Mouse (Mus musculus): ENCODE results near the gene Bsdc1.
"Not testable (repeated sequence)": the region's sequence is repeated elsewhere in the genome, so short reads cannot be mapped to it uniquely, and the experiment has no call there.

- not testable (repeated sequence) for TF ChIP-seq TCF3 (IDR thresholded peaks at IDR 0.05; ENCODE audit: insufficient read length, low read depth); MYOG (IDR thresholded peaks at IDR 0.05; ENCODE audit: control insufficient read depth in 1 of 3, insufficient read depth in 1 of 3, insufficient read length in 2 of 3, low read depth in 2 of 3); USF1 (IDR thresholded peaks at IDR 0.05; ENCODE audit: low read depth); POLR2AphosphoS2 (IDR thresholded peaks at IDR 0.05; ENCODE audit: insufficient read length, low read depth); POLR2A (IDR thresholded peaks at IDR 0.05; ENCODE audit: insufficient read length, low read depth); TCF12 (IDR thresholded peaks at IDR 0.05; ENCODE audit: insufficient read depth, poor library complexity, severe bottlenecking); MAX (IDR thresholded peaks at IDR 0.05; ENCODE audit: low read depth); SRF (IDR thresholded peaks at IDR 0.05; ENCODE audit: control insufficient read depth, insufficient read length, low read depth); E2F4 (IDR thresholded peaks at IDR 0.05; ENCODE audit: insufficient read depth); MYOD1 (IDR thresholded peaks at IDR 0.05; ENCODE audit: control insufficient read depth in 1 of 3, insufficient read length in 2 of 3, low read depth in 2 of 3); CEBPB (IDR thresholded peaks at IDR 0.05; ENCODE audit: insufficient read depth, poor library complexity, severe bottlenecking); REST (IDR thresholded peaks at IDR 0.05; ENCODE audit: insufficient read depth, insufficient read length)
These were observed 67.5 kb downstream of the Bsdc1 start for GRCm38 (mm10) chr4:129528901-129529300.
